9 mouse cellular contexts compared by ENCODE assay signal in genomic region chr7:28932421-28933041, GRCm38 (mm10). TPM values are rescaled to one million over a fixed set of nuclear protein-coding genes. Genes with fewer than 3 reads are reported as not detected.
DNase-seq lines count a peak whose midpoint lies in the region; TF ChIP-seq lines count a peak whose summit lies in the region.
"Had no signal": no experiment of that assay in that cellular context is flagged by ENCODE, and none has a peak within 500 bp of the region (broad histone marks: within the 10 kb centered on the region; RNA-seq: fewer than 3 reads in every experiment).

No protein-coding gene starts in this region.

- TF ChIP-seq CTCF in lung, adult 2 months (IDR thresholded peaks at IDR 0.05; ENCODE audit: insufficient read depth, low read length), result no peak
- TF ChIP-seq CTCF in small intestine, adult 2 months (IDR thresholded peaks at IDR 0.05; ENCODE audit: extremely low read depth, insufficient read length, insufficient replicate concordance, low read depth, low read length), result no peak

- DNase-seq in lung, adult 18-20 months, result peak; percentile 62 to 66
- DNase-seq in lung, adult 2 months, result no peak
- peak; percentile 37 for DNase-seq in c-Kit-positive CD71-positive TER-119-positive erythroid progenitor cells, embryonic 14.5 days (ENCODE audit: low spot score)
- peak; percentile 63 to 72 for DNase-seq in kidney, postnatal 4 days
- no peak for DNase-seq in neural tube, embryonic 10.5 days (ENCODE audit: extremely low spot score, low spot score)
- DNase-seq in cerebellum, postnatal 4 days (ENCODE audit: low spot score in 2 of 2), result no peak
- DNase-seq in cerebellum, adult 9-11 months, result no peak

- H3K4me3 ChIP-seq in lung, adult 2 months (replicated peaks; ENCODE audit: extremely low read depth, low read depth, low read length), result no peak overlapping the region
- no peak overlapping the region for H3K4me3 ChIP-seq in small intestine, adult 2 months (ENCODE audit: low read depth, low read length)
- H3K4me3 ChIP-seq: neural tube, embryonic 12.5 days had no signal

- H3K36me3 ChIP-seq in small intestine, adult 2 months (ENCODE audit: control insufficient read depth, insufficient read depth, low read length), result peaks cover 16% of the 10 kb centered on the region

- TF ChIP-seq POLR2A in lung, adult 2 months (IDR thresholded peaks at IDR 0.05; ENCODE audit: borderline replicate concordance, extremely low read depth, low read depth, low read length), result no peak
- no peak; the same call in 1 of the 2 replicates for TF ChIP-seq POLR2A in small intestine, adult 2 months (IDR thresholded peaks at IDR 0.05; ENCODE audit: low read depth, low read length)

- 41% methylated on average over 6 of the region's 6 CpGs for WGBS in lung, adult 2 months
- WGBS in small intestine, adult 2 months, result 32% methylated on average over 6 of the region's 6 CpGs

- H3K27me3 ChIP-seq in small intestine, adult 2 months (ENCODE audit: control insufficient read depth, insufficient read depth, low read length), result no peaks in the 10 kb centered on the region
- H3K27me3 ChIP-seq: neural tube, embryonic 12.5 days had no signal

- H3K27ac ChIP-seq in small intestine, adult 2 months (ENCODE audit: insufficient read depth, low read depth, low read length), result peak overlapping the region; percentile 99
- H3K27ac ChIP-seq: neural tube, embryonic 12.5 days had no signal

- H3K4me1 ChIP-seq in lung, adult 2 months (ENCODE audit: control insufficient read depth, insufficient read depth, low read length), result peaks cover 46% of the 10 kb centered on the region
- peaks cover 56% of the 10 kb centered on the region for H3K4me1 ChIP-seq in small intestine, adult 2 months (ENCODE audit: control insufficient read depth, insufficient read depth, insufficient read length, low read length)

RNA-seq across cellular contexts. Expression of gene Actn4, which starts 29.6 kb away (rescaled TPM):
- 314 and 324 TPM in 2 replicates for polyA plus RNA-seq in lung, adult 2 months (2012; rRNA removed)
- 506 and 1,069 TPM in 2 replicates for polyA plus RNA-seq in small intestine, adult 2 months (2012; rRNA removed)

RNA-seq across cellular contexts. Expression of gene Eif3k, which starts 49.1 kb away (rescaled TPM):
- 175 and 234 TPM in 2 replicates for polyA plus RNA-seq in lung, adult 2 months (2012; rRNA removed)
- polyA plus RNA-seq in small intestine, adult 2 months (2012; rRNA removed), result 135 and 169 TPM in 2 replicates

RNA-seq across cellular contexts. Expression of gene Map4k1, which starts 49.3 kb away (rescaled TPM):
- polyA plus RNA-seq in lung, adult 2 months (2012; rRNA removed), result 16.7 and 17.0 TPM in 2 replicates
- 11.1 and 21.3 TPM in 2 replicates for polyA plus RNA-seq in small intestine, adult 2 months (2012; rRNA removed)

RNA-seq across cellular contexts. Expression of gene Capn12, which starts 51.3 kb away (rescaled TPM):
- 0.05 and 1.3 TPM in 2 replicates for polyA plus RNA-seq in lung, adult 2 months (2012; rRNA removed)
- polyA plus RNA-seq in small intestine, adult 2 months (2012; rRNA removed), result 0.08 and 0.10 TPM in 2 replicates

Comparison
In these comparisons a context has a peak if more than half of its experiments do, and no peak if none do; other contexts are left out.
1. DNase-seq: peak in lung, adult 18-20 months (2 of 2), c-Kit-positive CD71-positive TER-119-positive erythroid progenitor cells, embryonic 14.5 days (single experiment) and kidney, postnatal 4 days (2 of 2); none in lung, adult 2 months (single experiment), neural tube, embryonic 10.5 days (single experiment), cerebellum, postnatal 4 days (0 of 2) and cerebellum, adult 9-11 months (single experiment).